Mouse (Mus musculus): ENCODE results near the gene Scrt2.

Gene Scrt2

DNA sequence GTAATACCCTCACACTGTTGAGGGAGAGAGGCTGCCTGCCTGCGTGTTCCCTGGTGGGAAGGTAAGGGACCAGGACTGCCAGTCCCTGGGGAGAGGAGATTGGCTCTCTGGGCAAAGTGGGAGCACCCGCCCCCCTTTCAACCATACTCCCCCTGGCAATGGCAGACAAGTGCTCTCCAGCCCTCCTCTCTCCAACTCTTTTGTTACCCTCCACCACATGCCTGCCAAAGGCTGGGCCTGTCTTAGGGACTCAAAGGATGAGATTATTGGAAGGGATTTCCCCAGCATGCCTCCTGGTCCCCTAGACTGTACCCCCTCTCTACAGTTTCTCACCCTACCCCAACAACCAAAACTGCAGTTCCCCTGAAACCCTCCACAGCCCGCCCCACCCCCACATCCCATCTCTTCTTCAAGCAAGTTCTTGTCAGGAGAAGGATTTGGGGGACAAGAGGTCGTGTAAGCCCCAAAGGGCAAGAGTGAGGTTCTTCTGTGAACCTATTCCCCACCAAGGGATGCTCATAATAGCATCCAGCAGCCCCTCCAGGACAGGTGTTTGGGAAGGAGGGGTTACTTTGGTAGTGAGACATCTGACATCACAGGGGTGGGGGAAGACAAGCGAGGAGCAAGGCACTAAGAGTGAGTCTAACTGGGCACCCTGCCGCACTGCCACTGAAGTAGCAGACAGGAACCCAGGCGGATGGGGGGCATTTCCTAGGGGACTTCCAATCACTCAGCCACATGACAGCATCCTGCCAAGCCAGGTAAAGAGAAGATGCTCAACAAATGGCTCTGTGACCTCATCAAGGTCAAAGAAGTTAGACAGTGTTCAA is 1.3 kb downstream of the Scrt2 start:
- DNase-seq = no peak

- no peak for DNase-seq
Observed at GRCm38 (mm10) chr2:152083411-152083810, 2.1 kb downstream of the Scrt2 start.

- no peak for DNase-seq
Observed at GRCm38 (mm10) chr2:152084298-152084697, 3.0 kb downstream of the Scrt2 start.

DNA sequence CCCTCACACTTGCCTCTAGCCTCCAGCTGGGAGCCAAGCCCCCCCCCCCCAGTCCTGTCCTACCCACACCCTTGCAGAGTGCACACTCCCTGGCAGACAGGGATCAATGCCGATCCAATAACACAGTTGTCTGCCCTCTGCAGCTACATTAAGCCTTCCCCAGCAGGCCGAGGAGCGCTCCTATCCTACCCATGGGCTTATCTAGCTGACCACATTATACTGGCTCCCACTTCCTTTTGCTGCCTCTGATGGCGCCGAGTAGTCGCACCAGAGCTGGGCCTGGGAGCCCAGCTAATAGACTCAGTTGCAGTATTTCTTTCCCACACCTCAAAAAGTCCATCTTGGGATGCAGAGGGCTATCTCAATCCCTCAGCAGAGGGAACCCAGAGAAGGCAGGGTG is 4.1 kb downstream of the Scrt2 start:
- no peak for DNase-seq

- no peak for DNase-seq
Observed at GRCm38 (mm10) chr2:152086451-152086850, 5.1 kb downstream of the Scrt2 start.

- no peak for DNase-seq
Observed at GRCm38 (mm10) chr2:152087111-152087510, 5.8 kb downstream of the Scrt2 start.

- peak; percentile 52 for DNase-seq
Observed at GRCm38 (mm10) chr2:152089078-152089477, 7.7 kb downstream of the Scrt2 start.

- DNase-seq = no peak
Observed at GRCm38 (mm10) chr2:152089581-152089980, 8.3 kb downstream of the Scrt2 start.

GRCm38 (mm10) chr2:152090486-152090885 is 9.2 kb downstream of the Scrt2 start:
- no peak for DNase-seq

DNA sequence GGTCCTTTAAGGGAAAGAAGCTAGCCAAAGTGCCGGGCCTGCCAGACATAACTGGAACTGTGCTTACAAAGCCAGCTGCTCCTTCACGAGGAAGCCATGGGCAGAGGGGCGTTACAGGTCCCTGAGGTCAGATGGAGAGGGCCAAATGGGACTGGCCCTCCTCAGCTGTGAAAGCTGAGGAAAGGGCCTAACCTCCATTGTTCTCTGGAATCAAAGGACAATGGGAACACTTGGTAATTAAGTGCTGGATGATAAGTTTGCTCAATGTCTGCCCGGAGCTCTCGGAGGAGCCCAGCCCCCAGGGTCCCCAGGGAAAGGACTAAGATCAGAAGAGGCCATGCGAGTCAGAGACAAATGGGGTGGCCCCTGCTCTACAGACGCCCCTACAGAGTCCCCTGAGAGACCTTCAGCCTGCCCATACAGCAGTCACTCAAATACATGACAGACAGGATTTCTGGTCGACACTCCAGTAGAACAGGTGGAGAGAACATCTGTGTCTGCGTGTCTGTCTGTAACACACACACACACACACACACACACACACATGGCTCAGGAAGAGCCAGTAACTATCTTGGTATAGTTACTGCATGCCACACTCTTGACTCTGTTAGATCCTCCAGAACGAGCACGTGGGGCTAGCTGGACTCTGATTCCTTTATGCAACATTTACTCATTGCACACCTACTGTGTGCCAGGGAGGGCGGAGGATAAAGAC is 10.2 kb downstream of the Scrt2 start:
- DNase-seq = no peak

GRCm38 (mm10) chr2:152092927-152093326 is 11.6 kb downstream of the Scrt2 start:
- DNase-seq = no peak

DNA sequence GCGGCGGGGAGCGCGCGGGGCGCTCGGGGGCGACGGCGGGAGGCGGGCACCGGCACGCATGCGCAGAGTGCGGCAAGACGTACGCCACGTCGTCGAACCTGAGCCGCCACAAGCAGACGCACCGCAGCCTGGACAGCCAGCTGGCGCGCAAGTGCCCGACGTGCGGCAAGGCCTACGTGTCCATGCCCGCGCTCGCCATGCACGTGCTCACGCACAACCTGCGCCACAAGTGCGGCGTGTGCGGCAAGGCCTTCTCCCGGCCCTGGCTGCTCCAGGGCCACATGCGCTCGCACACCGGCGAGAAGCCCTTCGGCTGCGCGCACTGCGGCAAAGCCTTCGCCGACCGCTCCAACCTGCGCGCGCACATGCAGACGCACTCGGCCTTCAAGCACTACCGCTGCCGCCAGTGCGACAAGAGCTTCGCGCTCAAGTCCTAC is 12.0 kb downstream of the Scrt2 start:
- DNase-seq = no peak

GRCm38 (mm10) chr2:152094856-152095545 is 13.7 kb downstream of the Scrt2 start:
- DNase-seq = no peak

DNA sequence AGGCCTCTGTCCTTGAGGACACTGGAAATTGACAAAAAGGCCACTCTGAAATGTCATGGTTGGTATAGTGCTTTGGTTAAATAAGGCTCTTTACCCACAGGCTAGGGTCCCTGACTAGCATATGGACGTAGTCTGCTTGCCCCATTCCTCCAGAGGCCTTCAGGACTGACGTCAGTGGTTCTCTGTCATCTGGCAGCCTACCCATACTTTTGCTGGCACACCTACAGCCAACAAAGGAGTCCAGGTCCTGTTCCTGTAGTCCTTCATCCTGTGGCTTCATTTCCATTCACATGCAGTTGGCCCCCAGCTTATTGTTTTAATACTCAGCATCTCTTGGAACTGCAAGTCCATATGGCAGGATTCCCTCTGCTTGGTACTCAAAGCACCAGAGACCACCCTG is 15.6 kb downstream of the Scrt2 start:
- no peak for DNase-seq

- no peak for DNase-seq
Observed at GRCm38 (mm10) chr2:152097916-152098315, 16.6 kb downstream of the Scrt2 start.

- peak; percentile 26 for DNase-seq
Observed at GRCm38 (mm10) chr2:152099538-152099937, 18.2 kb downstream of the Scrt2 start.

GRCm38 (mm10) chr2:152101761-152102160 is 20.4 kb downstream of the Scrt2 start:
- DNase-seq = no peak

DNA sequence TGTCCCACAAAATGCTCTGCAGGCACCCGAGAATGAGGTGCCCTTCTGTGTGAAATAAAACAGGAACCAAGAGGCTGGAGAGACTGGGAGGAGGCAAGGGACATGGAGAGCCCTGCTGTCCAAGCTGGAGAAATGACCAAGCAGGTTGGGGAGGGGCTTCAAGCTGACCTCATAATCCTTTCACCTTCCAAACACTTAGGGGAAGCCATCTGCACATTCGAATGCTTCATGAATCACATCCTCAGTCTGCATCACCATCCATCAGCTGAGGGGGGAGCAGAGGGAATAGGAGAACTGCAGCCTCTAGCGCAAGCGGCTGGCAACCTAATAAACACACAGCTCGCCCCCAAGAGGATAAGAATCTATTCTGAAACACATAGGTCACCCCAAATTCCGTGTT is 21.0 kb downstream of the Scrt2 start:
- DNase-seq = no peak

- DNase-seq = no peak
Observed at GRCm38 (mm10) chr2:152104711-152105317, 23.5 kb downstream of the Scrt2 start.

DNA sequence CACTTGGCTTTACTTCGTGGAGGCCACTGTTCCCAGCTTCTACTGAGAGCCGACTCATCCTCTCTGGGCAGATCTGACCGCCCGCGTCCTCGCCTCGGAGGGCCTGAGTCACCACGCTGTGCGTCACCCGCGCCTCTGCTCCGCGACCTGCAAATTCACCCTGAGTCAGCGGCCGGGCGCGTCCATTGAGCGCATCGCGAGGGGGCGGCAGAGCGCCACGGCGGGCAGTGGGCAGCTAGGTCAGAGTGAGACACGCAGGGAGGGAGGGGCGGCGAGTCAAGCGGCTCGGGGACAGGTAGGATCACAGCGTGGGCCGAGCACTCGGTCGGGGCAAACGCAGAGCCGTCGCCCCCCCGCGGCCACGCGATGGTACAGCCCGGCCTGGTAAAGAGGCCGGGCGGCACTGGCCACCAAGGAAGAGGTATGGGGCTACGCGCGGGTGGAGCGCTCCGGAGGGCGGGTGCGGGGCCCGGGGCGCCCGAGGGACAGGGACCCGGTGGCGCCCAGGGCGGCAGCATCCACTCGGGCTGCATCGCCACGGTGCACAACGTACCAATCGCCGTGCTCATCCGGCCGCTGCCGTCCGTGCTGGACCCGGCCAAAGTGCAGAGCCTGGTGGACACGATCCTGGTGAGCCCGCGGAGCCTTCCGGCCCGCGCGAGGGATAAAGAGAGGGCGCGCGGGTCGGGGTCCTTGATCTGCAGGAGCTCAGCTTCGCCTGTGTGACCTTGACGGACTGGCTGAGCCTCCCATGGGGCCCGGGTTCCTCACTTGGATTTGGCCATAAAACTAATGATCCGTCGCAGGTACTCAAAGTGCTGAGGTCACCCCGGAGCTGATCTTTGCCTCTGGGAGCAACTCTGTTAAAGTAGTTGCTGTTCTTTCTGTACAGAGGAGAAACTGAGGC is 24.2 kb downstream of the Scrt2 start, which contains the start of gene Srxn1:
Srxn1 (plus strand) TSS at position 199 of the 907 bp plus-strand sequence.
- DNase-seq = peak; percentile 90

GRCm38 (mm10) chr2:152106225-152106595 is 24.9 kb downstream of the Scrt2 start:
- DNase-seq = no peak

DNA sequence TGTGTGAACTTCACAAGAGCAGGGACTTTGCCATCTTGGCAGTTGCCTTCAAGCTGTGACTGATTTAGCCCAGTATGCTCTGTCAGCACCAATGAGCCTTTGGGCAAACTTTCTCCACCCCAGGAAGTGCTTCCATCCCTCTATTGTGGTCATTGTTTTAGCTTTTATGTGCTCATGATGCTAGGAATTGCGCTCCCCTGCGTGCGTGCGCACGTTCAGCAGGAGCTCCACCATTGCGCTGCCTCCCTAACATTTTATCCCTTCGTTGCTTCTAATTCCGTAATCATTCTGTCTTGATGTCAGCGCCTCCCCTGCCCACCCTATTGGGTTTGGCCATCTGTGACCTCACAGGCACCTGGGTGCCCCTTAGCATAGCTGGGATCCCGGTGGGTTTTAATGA is 25.3 kb downstream of the Scrt2 start:
- no peak for DNase-seq
